Mouse (Mus musculus) C2C12 (cell line): Measurements from ENCODE around the gene Dnase1l2.

Source experiments
- CEBPB ChIP-seq: IDR thresholded peaks from one replicate; pipeline ENCODE4 v1.6.1; 2011; ENCODE audit warnings: low read depth, mild to moderate bottlenecking, control low read depth, moderate library complexity
- CTCF ChIP-seq: IDR thresholded peaks from one replicate; pipeline ENCODE4 v1.5.1; 2011; ENCODE audit not compliant: control insufficient read depth, insufficient read depth, insufficient read length
- FOSL1 ChIP-seq: IDR thresholded peaks from one replicate; pipeline ENCODE4 v1.8.0; 2011; ENCODE audit warnings: mild to moderate bottlenecking, low read length; ENCODE audit not compliant: poor library complexity, insufficient read depth, severe bottlenecking
- MAX ChIP-seq: IDR thresholded peaks from one replicate; pipeline ENCODE4 v1.6.1; 2011; ENCODE audit warnings: mild to moderate bottlenecking, control low read depth
- MYOD1 ChIP-seq: IDR thresholded peaks from one replicate; pipeline ENCODE4 v1.6.1; 2011; ENCODE audit warnings: low read depth; ENCODE audit not compliant: control insufficient read depth, insufficient read length
- MYOG ChIP-seq: IDR thresholded peaks from one replicate; pipeline ENCODE4 v1.6.1; 2011; ENCODE audit not compliant: control insufficient read depth, insufficient read length; ENCODE audit errors: extremely low read depth
- USF1 ChIP-seq: IDR thresholded peaks from one replicate; pipeline ENCODE4 v1.6.1; 2011; ENCODE audit warnings: low read depth, mild to moderate bottlenecking, control low read depth, moderate library complexity

DNA sequence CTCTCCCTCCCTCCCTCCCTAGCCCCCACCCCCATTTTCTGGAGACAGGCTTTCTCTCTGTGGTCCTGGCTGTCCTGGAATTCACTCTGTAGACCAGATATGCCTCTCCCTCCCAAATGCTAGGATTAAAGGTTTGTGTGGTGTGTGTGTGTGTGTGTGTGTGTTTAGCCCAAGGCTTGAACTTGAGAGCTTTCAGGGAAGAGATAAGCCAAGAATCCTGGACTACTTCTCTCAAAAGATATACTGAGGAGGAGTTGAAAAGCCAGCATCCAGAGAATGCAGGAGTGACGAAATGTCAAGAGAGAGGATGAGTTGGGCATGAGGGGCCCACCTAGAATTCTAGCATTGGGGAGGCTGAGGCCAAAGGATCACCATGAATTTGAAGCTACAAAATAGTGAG lies 20.0 kb upstream of the Dnase1l2 start:
- TF ChIP-seq CTCF (no peak), MYOG (no peak), USF1 (no peak), MAX (no peak), CEBPB (no peak), MYOD1 (no peak), FOSL1 (no peak)
